Mouse (Mus musculus): ENCODE measurements around the gene Tyrobp.

Tyrobp gene

DNA sequence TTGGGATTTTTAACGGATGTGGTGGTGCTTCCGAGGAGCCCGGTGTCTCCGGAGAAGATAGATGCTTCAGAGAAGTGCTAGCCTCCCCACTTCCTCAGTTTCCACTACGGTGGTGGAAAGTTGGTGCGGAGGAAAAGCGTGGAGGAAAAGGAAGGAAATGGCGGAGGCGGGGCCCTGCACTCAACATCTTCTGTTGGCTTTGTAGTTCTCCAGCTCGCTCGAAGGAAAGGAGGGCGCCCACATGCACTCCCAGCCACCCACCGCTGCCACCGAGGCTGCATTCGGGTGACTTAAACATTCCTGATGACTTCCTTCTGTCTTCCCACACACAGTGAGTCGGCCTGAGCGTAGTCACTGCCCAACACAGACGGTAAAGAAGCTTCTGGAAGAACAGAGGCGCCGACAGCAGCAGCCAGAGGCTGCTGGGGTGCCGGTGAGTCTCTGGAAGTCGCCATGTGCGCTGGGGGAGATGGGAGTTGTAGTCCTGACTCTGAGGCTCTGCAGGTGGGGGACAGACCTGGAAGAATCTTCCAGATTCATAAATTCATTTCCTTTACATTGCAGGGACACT, 9.6 kb downstream of the Tyrobp start:
- DNase-seq (ENCODE audit: low spot score in 2 of 2) = peak; percentile 64 to 65

DNA sequence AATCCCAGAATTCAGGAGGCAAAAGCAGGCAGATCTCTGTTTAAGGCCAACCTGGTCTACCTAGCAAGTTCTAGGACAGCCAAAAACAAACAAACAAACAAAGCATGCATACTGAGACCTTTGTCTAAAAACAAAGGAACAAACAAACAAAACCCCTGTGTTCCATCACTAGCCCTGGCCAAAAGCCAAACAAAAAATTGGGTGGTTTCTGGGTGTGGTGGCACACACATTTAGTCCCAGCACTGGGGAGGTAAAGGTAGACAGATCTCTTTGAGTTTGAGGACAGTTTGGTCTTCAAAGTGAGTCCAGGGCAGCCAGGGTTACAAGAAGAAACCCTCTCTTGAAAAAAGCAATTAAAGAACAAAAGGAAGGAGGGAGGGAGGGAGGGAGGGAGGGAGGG, 15.8 kb downstream of the Tyrobp start:
- DNase-seq (ENCODE audit: low spot score in 2 of 2) = no peak

DNA sequence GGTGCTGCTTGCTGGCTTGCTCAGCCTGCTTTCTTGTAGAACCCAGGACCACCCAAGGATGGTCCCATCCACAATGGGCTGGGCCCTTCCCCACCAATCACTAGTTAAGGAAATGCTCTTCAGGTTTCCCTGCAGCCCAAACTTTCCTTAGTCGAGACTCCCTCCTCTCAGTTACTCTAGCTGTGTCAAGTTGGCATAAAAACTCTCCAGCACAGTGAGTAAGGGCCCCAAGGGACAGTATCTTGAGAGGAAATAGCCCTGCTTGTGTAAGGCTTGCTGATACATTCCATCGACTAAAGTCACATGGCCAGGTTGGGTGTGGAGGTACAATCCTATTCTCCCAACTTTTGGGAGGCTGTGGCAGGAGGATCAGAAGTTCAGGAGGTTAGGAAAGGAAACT, 16.6 kb downstream of the Tyrobp start:
- no peak for DNase-seq (ENCODE audit: low spot score in 2 of 2)

DNA sequence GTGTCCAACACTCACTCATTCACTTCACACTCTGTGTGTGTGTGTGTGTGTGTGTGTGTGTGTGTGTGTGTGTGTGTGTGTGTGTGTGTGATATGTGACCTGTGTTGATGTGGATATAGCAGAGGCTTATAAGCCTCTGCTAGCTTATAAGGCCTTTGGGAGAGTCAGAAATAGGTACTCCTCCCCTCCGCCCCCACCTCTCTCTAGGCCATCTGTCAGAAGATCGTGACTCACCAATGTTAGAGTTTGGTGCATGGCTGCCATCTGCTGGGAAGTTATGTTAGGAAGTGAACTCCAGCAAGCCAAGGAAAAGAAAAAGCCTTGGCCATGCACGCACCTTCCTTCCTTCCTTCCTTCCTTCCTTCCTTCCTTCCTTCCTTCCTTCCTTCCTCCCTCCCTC, 18.2 kb downstream of the Tyrobp start:
- peak; percentile 80 to 88 for DNase-seq (ENCODE audit: low spot score in 2 of 2)

DNA sequence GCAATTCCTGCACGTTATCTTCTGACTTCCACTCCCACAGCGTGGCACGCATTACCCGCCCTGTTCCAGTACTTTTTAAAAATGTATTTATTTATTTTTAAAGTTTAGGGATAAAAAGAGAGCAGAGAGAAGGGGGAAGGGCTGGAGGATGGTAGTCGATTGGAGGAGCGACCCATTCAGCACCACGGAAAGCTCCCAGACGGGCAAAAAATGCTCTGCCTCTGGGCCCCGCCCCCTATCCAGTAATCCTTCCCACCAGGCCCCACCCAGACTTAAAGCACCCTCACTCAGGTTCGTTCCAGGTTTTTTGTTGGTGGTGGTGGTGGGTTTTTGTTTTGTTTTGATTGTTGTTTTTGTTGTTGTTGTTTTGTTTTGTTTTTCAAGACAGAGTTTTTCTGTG, 20.7 kb downstream of the Tyrobp start:
- no peak for DNase-seq (ENCODE audit: low spot score in 2 of 2)

DNA sequence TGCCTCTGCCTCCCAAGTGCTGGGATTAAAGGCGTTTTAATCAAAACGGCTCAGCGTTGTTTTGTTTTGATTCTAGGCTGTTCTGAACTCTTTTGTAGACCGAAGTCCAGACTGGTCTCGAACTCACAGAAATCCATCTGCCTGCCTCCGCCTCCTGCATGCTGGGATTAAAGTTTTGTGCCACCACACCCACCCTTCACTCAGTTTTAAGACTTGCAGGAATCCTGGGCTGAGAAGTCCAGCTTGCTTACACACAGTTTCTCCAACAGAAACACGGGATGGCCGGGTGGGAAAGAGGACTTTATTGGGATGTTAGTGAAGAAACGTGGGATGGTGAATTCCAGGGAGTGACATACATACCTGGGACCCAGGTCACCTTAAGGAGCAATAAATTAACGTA, 21.1 kb downstream of the Tyrobp start:
- no peak for DNase-seq (ENCODE audit: low spot score in 2 of 2)

DNA sequence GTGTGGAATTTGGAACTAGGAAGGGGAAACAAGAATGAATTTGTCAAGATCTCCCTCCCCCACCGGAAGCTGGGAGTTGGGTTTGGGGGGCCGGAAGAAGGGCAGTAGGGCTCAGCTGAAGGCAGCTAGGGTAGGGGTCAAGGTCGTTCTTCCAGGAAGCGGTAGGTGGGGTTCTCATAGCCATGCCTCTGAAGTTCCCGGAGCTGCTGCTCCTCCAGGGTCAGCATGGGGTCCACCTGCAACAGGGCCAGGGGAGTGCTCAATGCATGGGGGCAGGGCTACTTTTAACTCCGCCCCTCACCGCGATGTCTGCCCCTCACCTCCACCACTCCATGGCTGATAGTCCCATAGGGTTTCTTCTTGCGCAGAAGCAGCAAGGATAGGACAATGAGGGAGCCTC, 21.6 kb downstream of the Tyrobp start:
- DNase-seq (ENCODE audit: low spot score in 2 of 2) = no peak

DNA sequence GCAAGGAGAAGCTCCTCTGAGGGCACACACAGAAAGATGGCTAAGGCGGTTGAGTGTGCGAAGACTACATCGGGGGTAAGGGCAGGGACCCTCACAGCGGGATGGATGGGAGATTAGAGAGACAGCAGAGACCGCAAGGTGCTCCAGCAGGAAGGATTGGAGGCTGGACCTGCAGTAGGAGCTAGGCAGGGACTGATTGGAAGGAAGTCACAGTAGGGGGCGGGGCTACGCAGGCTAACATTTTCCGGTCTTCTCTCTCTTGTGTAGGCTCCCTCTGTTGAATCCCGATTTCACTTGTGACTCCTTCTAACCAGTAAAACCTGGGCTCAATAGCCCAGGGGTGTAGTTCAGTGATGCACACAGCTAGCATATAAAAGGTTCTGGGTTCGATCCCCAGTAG, 23.3 kb downstream of the Tyrobp start:
- DNase-seq (ENCODE audit: low spot score in 2 of 2) = no peak

DNA sequence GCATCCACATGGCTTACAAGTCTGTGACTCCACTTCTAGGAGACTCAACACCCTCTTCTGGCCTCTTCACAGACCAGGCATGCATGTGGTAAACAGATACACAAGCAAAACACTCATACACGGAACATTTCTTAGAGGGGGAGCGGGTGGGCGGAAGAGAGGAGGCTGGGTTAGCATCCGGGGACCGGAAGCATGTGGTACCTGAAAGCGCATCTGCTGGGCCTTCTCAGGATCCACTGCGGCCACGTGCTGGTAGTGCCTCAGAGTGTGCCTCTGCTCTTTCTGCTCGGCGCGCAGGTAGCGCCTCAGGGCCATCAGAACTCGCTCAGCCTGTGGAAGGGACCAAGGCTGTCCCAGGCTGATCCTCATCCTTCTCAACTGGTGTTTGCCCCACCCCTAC, 26.2 kb downstream of the Tyrobp start:
- no peak for DNase-seq (ENCODE audit: low spot score in 2 of 2)

DNA sequence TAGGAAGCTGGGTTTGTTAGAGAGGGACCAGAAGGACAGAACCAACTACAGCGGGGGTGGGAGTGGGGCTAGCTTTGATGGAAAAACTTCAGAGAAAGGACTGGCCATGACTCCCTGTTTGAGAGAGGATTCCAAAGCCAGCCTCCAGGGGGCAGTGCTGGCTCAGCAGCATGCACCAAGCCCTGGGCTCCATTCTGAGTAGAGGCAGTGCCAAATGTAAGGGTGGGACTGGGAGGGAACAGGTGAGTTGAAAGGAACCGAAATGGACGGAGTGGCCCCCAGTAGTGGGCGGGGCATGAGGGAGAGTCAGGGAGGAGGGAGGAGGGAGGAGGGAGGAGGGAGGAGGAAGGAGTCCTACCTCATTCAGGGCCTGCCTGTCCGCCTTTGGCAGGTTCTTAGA, 27.1 kb downstream of the Tyrobp start:
- DNase-seq (ENCODE audit: low spot score in 2 of 2) = no peak

DNA sequence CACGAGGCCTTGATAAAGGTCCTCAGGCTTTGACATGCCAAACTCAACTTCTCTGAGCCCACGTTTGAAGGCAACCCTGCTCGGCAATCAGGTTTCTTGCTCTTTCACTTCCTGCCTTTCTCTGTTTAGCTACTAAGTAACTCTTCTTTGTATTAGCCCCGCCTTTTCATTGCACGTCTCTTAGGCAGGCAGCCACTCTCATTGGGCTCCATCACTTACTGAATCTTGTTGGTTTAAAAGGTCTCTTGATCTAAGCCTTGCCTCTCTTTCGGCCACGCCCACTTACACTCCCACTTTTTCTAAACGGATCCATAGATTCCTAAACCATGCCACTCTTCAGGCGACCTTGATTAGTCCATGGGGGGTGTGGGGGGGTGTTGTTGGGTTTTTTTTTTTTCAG, 30.1 kb downstream of the Tyrobp start:
- no peak for DNase-seq (ENCODE audit: low spot score in 2 of 2)

DNA sequence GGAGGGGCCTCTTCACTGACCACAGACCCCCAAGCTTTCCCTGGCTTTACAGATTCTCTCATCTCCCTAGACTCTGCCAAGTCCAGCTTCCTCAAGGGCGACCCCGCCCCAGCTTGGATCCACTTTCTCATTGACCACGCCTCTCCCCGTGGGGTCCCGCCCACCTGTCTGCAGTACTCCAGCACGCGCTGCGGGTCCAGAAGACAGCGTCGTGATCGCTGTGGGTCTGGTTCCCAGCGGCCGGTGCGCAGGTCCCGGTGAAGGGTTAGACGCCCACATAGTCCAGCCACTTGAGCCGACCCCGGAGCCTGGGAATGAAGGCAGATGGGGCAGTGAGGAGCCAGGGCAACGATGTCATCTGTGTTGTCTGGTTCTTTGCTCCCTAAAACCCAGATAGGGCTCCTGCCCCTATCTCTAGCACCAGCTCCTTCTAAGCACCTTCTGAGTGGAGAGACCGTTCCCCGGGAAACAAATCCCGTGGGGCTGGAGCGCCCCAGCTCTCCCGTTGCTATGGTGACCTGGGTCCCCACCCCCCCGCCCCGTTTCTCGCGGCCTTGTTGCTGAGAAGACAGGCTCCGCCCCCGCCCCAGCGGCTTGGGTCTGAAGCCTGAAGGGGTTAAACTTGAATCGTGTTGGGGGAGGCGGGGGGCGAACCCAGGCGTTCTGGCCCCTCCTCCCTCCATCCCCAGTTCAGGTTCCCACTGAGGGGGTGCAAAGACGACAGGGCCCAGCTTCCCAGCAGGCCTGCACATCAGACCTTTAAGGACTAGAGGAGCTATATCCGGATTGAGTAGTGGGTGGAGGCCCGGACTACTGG, 30.8 kb downstream of the Tyrobp start:
- peak; percentile 75 to 78 for DNase-seq (ENCODE audit: low spot score in 2 of 2)

DNA sequence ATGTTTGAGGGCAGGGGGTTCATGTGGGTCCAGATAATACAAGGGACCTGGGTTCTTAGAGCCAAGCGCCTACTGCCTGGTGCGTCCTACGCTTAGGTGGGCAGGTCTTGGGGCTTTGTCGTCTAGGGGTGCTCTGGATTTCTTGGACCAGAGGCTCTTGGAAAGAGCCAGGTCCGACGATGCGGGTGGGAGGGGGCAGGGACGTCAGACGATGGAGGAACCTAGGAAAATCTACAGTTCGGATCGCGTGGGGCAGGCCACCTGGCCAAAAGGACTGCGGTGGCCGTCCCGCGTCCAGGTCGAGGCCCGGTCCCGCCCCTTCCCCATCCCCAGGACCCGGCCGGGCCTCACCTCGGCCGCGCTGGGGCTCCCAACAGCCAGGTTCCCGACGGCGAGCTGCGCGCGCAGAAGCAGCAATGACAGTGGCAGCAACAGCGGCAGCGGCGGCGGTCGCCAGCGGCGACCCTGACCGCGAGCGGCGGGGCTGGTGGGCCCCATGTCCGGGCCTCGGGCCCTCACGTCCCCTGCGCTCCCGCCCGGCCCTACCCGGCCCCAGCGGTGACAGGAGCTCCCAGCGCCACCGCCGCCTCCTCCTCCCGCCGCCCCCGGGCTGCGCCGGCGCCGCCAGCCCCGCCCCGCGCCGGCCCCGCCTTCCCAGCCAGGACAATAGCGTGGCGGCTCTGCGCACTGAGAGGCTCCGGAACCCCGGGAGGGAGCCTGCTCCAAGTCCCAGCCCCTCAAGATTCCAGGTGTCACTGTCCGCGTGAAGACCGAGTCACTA, 31.6 kb downstream of the Tyrobp start, which contains the start of gene Aplp1:
Aplp1 (minus strand) TSS at position 565 of the 781 bp plus-strand sequence.
- DNase-seq (ENCODE audit: low spot score in 2 of 2) = peak; percentile 78 to 79

DNA sequence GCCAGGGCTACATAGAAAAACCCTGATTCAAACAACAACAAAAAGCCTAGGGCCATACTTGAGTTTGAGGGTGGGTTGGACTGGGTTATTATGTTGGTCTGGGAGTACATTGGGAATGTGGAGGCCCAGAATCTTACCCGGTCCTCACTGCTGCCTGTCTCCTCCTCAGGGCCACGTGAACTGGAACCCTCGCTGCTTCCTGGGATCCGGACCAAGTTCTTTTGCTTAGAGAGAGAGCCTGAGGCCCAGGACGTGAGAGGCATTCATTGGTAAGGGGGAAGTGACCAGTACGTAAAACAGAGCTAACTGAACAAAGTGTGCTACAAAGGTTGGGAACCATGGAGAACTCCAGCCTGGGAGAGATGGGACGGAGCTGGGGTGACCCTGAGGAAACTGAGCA, 36.7 kb downstream of the Tyrobp start:
- DNase-seq (ENCODE audit: low spot score in 2 of 2) = no peak

DNA sequence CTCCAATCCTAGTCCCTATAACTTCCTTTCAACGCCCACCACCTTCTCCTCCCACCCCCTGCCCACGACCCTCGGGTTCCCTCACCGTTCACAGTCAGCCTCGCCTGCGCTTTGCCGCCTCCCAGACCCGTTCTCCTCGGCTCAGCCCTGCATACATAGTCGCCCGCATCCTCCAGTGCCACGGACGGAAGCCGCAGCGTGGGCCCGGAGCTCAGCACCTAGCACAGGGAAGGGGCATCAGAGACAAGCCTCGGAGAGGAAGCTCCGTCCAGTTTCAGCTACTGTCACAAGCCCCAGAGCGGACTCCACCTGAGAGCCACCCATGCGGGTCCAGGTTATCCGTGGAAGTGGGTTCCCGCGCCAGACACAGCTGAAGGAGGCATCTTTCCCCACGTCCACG, 39.8 kb downstream of the Tyrobp start:
- DNase-seq (ENCODE audit: low spot score in 2 of 2) = no peak

DNA sequence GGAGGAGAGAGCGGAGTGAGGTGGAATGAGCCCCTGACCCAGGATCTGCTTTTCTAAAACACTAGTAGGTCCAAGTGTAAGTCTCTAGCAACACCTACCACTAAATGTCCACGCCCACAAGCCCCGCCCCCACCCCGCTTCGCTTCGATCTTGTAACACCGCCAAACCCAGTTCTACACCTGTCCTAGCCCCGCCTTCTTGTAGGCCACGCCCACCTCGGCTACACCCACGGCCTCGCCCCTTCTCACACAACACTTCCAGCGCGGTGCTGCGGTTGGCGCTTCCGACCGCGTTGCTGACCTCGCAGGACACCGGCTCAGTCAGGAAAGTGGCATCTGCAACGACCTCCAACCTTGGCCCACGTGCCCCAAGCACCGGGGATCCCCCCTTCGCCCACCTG, 40.2 kb downstream of the Tyrobp start:
- DNase-seq (ENCODE audit: low spot score in 2 of 2) = no peak

DNA sequence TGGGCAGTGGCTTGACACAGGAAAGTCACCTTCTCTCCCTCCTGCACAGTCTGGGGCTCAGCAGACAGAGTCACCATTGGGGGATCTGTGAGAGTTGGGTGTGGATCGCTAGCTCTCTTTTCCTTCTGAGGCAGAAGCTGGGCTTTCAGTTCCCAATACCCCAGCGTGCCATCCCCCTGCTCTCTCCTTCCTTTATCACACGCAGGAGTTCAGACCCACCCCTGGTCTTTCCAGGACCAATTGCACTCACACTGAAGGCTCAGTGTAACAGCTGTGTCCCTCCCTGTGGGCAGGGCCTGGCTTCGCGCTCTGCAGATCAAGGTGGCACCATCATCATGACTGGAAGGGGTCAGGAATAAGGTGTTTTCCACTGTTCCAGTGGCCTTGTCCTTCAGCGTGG, 40.7 kb downstream of the Tyrobp start:
- no peak for DNase-seq (ENCODE audit: low spot score in 2 of 2)

DNA sequence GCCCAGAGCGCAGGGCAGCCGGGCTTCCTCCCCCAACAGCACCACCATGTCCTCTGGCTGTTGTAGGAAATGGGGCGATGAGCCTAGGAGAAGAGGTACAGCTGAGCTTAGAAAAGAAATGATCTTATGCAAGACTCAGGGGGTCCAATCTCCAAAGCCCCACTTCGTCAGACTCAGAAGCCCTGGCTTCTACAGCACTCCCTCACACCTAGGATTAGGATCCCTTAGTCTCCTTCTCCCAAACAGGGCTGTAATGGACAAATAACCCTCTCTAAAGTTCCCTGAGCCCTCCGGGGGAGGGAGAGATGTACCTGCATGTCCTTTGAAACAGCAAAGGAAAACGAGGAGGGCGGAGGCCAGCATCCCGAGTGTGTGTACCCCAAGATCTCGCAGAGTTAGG, 42.9 kb downstream of the Tyrobp start:
- DNase-seq (ENCODE audit: low spot score in 2 of 2) = no peak

DNA sequence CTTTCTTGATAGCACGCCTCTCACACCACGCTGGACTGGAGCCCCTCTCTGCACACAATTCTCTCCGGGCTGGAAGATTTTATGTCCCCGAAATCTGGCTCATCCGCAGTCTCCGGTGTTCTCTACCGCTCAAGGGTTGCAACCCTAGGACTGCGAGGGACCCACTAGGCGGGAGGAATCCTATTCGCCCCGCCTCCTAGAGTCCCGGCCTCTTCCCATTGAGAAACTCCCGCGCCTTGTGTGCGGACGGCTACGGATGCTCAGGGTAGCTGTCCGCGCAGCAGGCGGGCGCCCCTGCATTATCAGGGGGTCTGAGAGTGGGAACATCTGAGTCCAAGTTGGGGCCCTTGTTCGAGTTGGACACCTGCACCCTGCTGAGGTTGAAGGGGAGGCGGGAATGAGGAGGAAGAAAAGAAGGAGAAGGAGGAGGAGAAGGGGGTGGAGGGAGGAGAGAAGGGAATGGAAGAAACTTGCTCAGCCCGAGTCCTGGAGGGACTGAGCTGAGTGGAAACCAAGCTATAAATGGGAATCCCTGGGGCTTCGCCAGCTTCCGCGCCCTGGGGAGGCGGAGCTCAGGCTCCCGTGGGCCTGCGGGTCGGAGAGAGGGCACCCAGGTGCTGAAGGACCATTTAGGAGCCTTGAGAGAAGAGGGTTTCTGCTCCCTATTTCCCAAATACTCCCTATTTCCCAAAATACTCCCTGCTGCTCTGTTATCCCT, 43.5 kb downstream of the Tyrobp start:
- DNase-seq (ENCODE audit: low spot score in 2 of 2) = no peak

DNA sequence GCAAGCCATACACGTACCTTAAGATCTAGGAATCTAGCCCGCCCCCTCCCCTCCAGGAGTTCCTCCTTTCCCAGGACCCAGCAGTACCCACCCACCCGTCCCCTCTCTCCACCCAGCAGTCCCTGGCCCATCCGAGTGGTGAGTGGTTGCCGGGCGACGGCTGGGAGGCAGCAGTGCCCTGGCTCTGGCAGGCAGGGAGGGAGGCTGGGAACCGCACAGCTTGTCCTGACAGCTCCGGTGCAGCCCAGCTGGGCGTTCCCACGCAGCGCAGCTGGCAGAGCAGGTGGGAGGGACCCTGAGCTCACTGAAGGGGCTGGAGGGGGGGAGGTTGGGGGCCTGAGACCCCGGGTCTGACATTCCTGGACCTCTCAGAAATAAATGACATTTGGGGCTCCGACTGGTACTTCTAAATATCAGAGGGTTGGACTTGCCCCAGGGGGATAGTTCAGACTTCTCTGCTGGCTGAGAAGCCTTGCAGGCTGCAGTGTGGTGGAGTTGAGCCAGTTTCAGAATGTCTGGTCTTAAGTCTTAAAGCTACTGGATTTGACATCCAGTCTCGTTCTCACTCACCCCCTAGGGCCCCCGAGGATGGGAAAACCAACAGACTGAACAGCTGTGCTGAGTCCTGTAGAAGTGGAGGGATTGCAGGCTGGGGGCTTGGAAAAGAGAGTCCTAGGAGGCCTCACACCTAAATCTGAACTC, 44.2 kb downstream of the Tyrobp start, which contains the start of the genes Kirrel2 and Nphs1:
Kirrel2 (minus strand) TSS at position 62 of the 702 bp plus-strand sequence.
Nphs1 (plus strand) TSS at position 687 of the 702 bp plus-strand sequence.
- DNase-seq (ENCODE audit: low spot score in 2 of 2) = peak; percentile 64 to 78

DNA sequence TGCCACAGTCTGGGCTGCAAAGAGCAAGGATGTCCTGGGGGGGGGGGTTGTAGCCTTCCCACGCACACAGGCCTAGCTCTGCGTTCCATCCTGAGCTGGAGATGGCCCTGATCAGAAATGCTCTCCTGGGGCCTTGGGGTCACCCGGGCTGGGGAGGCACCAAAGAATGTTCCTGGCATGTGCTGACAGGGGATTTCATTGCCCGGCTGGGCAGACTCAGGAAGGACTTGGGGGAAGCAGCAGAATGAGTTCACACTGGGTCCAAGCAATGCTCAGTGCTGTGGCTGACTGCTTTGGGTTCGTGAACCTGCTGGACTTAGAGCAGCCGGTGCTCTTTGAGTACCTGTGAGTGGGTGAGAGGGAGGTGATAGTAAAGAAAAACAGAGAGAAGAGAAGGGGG, 45.9 kb downstream of the Tyrobp start:
- DNase-seq (ENCODE audit: low spot score in 2 of 2) = no peak
